Mouse (Mus musculus) G1E (cell line): ENCODE results near the gene P2rx4.

Experiments
- CTCF ChIP-seq: IDR thresholded peaks from 2 replicates; pipeline ENCODE4 v1.5.1; 2012; ENCODE audit warnings: low read depth, low read length, inconsistent platforms, mixed read lengths
- GATA1 ChIP-seq: IDR thresholded peaks from 2 replicates; pipeline ENCODE4 v1.6.1; 2012; ENCODE audit warnings: borderline replicate concordance, low read length, inconsistent platforms, mixed read lengths
- GATA2 ChIP-seq: IDR thresholded peaks from 2 replicates; pipeline ENCODE4 v1.6.1; 2012; ENCODE audit warnings: low read depth, low read length, inconsistent platforms, borderline replicate concordance
- TAL1 ChIP-seq: conservative IDR thresholded peaks from 2 replicates; pipeline ENCODE4 v1.6.1; 2012; ENCODE audit warnings: low read depth, low read length, inconsistent platforms, mixed read lengths

DNA sequence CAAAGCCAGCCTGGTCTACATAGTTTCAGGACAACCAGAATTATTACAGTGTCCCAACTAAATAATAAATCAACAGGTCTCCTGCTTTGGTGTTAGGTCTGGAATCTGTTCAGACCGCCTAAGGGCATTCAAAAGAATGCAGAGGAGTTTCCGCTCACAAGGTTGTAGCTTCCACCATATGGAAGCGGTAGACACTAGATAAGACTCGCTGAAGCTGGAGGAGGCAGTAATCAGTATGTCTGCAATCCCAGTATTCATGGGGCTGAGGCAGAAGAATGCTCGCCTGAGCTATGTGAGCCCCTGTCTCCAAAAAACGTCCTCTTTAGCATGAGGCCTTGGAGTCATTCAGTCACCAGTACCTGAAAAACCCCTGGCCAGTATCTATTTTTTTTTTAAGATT, 1.5 kb downstream of the P2rx4 start:
- no peak for TF ChIP-seq CTCF
- no peak for TF ChIP-seq TAL1
- no peak for TF ChIP-seq GATA1
- TF ChIP-seq GATA2, result no peak
